Mouse (Mus musculus) limb, embryonic 13.5 days (tissue): Measurements from ENCODE around the gene Bcl6b. TPM values are rescaled to one million over a fixed set of nuclear protein-coding genes. Genes with fewer than 3 reads are reported as not detected.

ENCODE experiments used
- ATAC-seq: fragments of 200-750 bp; cut with Nextera tagmentation; 2 replicates; pipeline ENCODE4 v1.8.0; 2017; ENCODE audit warnings: low read depth, moderate number of reproducible peaks, moderate TSS enrichment; ENCODE audit not compliant: low FRiP score
- H3K27ac ChIP-seq: fragments of 300-500 bp; sonication (generic); 2 replicates; pipeline ENCODE4 v1.5.1; 2015; ENCODE audit warnings: inconsistent platforms, mild to moderate bottlenecking, moderate library complexity
- H3K27me3 ChIP-seq: fragments of 300-500 bp; sonication (generic); 2 replicates; pipeline ENCODE4 v1.6.1; 2015; ENCODE audit warnings: mild to moderate bottlenecking, inconsistent platforms
- H3K36me3 ChIP-seq: fragments of 300-500 bp; sonication (generic); 2 replicates; pipeline ENCODE4 v1.6.1; 2015; ENCODE audit warnings: inconsistent platforms, mild to moderate bottlenecking, moderate library complexity
- H3K4me1 ChIP-seq: fragments of 300-500 bp; sonication (generic); 2 replicates; pipeline ENCODE4 v1.6.1; 2015; ENCODE audit warnings: inconsistent platforms
- H3K4me2 ChIP-seq: fragments of 300-500 bp; sonication (generic); replicated peaks from 2 replicates; pipeline ENCODE4 v1.6.1; 2015; ENCODE audit warnings: inconsistent platforms, mild to moderate bottlenecking, moderate library complexity
- H3K4me3 ChIP-seq: fragments of 300-500 bp; sonication (generic); 2 replicates; pipeline ENCODE4 v1.5.1; 2015; ENCODE audit warnings: moderate library complexity, mild to moderate bottlenecking, inconsistent platforms
- H3K9ac ChIP-seq: fragments of 300-500 bp; sonication (generic); 2 replicates; pipeline ENCODE4 v1.6.1; 2015; ENCODE audit warnings: mild to moderate bottlenecking, inconsistent platforms
- H3K9me3 ChIP-seq: fragments of 300-500 bp; sonication (generic); 2 replicates; pipeline ENCODE4 v1.6.1; 2016; ENCODE audit warnings: inconsistent platforms
- WGBS: fragments of 180-500 bp; shearing (Covaris S2); methylation state at CpG from one replicate; pipeline ENCODE4 v1.1.7; 2015; 5-methylcytosine and 5-hydroxymethylcytosine counted together
- polyA plus RNA-seq: library from polyadenylated mRNA; unstranded; fragments of >200 nt; fragmentation: Nextera tagmentation; extraction: Ambion mirVana; gene quantifications from 2 replicates; pipeline ENCODE4 v1.2.1, GENCODE M21; 2015

The Bcl6b gene
- polyA plus RNA-seq, 1 experiment from 2014 or later: 10.3 TPM

DNA sequence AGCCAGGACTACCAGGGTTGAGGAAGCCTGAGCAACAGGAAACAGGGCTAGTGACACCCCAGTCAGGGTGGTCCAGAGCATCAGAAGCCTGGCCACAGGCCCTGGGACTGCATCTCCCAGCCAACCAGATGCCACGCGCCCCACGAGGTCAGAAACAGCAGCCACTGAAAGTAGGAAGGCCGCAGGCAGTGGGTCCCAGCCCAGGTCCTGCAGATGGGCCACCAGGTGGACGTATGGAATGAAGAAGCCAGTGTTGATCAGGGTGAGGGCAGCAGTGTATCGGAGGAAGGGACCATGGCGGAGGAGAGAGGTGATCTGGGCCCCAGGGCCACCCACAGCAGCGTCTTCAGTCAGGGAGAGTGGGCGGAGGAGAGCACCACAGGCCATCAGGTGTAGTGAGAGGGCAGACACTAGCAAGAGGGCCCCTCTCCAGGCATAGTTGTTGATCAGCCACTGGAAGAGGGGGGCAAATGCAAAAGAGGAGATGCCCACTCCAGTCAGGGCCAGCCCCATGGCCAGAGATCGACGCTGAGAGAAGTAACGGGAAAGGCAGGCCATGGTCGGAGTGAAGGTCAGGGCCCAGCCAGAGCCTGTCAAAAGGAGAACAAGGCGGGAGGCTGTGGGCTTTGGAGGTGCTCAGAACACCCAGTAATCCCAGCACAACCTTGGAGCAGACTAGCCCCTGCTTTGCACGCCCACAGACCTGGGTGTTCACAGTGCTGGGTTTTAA, 10.7 kb downstream of the Bcl6b start:
- Histone ChIP-seq H3K4me2 (peak overlapping the region; percentile 85), H3K27me3 (peaks cover 49% of the 10 kb centered on the region), H3K4me3 (no peak overlapping the region), H3K9ac (no peak overlapping the region), H3K27ac (no peak overlapping the region), H3K9me3 (no peaks in the 10 kb centered on the region), H3K4me1 (peaks cover 50% of the 10 kb centered on the region), H3K36me3 (no peaks in the 10 kb centered on the region)
- WGBS: 90% methylated on average over 15 of the region's 15 CpGs
- ATAC-seq: no peak

DNA sequence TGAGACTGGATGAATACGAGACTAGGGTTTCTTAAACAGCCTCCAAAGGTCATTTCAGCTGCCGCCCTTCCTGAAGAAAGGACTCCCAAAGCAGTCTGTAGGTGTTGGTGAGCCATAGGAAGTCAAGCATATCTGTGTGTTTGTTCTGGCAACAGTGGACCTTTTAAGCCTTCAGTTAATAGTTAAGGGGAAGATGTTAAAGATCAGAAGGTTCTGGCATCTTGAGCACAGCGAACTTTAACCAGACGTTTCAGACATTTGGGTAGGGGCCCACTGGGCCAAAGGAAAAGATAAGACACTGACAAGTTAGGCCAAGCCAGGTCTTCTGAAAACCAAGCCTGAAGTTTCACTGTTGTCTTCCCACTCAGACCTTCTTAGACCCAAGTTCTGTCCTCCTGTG, 11.6 kb downstream of the Bcl6b start:
- H3K27me3 ChIP-seq: peaks cover 52% of the 10 kb centered on the region
- no peak overlapping the region for H3K9ac ChIP-seq
- no peaks in the 10 kb centered on the region for H3K36me3 ChIP-seq
- no peaks in the 10 kb centered on the region for H3K9me3 ChIP-seq
- H3K4me2 ChIP-seq: no peak overlapping the region
- WGBS: 86% methylated on average over 4 of the region's 4 CpGs
- H3K4me3 ChIP-seq: no peak overlapping the region
- peaks cover 55% of the 10 kb centered on the region for H3K4me1 ChIP-seq
- no peak for ATAC-seq
- H3K27ac ChIP-seq: no peak overlapping the region

DNA sequence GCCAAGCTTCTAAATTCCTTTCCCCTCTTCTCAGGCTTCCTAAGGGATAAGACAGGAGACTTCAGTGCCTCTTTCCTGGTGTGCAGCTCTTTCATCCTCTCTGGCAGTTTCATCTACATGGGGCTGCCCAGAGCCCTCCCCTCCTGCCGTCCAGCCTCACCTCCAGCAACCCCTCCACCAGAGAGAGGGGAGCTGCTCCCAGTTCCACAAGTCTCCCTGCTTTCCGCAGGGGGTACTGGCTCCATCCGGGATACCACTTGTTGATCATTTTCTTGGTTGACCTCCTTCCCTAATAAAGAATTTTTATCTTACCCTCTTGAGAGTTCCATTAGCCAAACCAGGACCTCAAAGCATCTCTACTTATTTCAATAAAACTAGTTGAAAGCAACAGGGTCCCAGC, 13.5 kb downstream of the Bcl6b start:
- ATAC-seq: no peak
- Histone ChIP-seq H3K36me3 (no peaks in the 10 kb centered on the region), H3K27ac (no peak overlapping the region), H3K9me3 (no peaks in the 10 kb centered on the region), H3K4me3 (no peak overlapping the region), H3K4me1 (peaks cover 44% of the 10 kb centered on the region), H3K4me2 (no peak overlapping the region), H3K27me3 (peaks cover 60% of the 10 kb centered on the region), H3K9ac (no peak overlapping the region)
- WGBS: 58% methylated on average over 3 of the region's 3 CpGs

DNA sequence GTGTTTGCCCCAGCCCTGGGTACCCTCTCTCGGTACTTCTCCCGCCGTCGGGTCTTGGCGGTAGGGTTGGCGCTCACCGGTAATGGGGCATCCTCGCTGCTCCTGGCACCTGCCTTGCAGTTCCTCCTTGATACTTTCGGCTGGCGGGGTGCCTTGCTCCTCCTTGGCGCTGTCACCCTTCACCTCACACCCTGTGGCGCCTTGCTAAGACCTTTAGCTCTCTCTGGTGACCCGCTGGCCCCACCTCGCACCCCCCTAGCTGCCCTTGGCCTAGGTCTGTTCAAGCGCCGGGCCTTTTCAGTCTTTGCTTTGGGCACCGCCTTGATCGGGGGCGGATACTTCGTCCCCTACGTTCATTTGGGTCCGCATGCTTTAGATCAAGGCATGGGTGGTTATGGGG, 14.3 kb downstream of the Bcl6b start:
- Histone ChIP-seq H3K27me3 (peaks cover 64% of the 10 kb centered on the region), H3K4me2 (peak overlapping the region; percentile 71; the same call in 1 of the 2 replicates)
- ATAC-seq: no peak

DNA sequence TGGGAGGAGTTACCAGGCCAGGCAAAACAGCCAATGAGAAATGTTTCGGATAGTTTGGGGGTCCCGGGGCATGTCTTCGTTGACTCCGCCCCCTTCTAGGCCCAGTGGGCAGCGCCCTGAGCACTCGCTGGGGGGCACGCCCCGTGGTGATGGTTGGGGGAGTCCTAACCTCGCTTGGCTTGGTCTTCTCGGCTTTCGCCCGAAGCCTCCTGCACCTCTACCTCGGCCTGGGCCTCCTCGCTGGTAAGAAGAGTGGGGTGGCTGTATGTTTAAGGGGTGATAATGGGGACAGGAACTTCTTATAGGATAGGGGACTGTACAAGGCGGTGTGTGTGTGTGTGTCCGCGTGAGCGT, 14.8 kb downstream of the Bcl6b start:
- peaks cover 37% of the 10 kb centered on the region for H3K4me1 ChIP-seq
- H3K9ac ChIP-seq: peak overlapping the region; percentile 62; the same call in 1 of the 2 replicates
- H3K4me3 ChIP-seq: peak overlapping the region; percentile 41
- peak; percentile 18; the same call in 1 of the 2 replicates for ATAC-seq
- 3% methylated on average over 18 of the region's 18 CpGs for WGBS
- no peaks in the 10 kb centered on the region for H3K36me3 ChIP-seq
- no peak overlapping the region for H3K27ac ChIP-seq
- peak overlapping the region; percentile 71 for H3K4me2 ChIP-seq
- peaks cover 64% of the 10 kb centered on the region for H3K27me3 ChIP-seq
- H3K9me3 ChIP-seq: no peaks in the 10 kb centered on the region

More for the DNA sequence above, 14.3 kb downstream of the Bcl6b start:
- Histone ChIP-seq H3K9ac (no peak overlapping the region), H3K9me3 (no peaks in the 10 kb centered on the region), H3K36me3 (no peaks in the 10 kb centered on the region), H3K4me3 (peak overlapping the region; percentile 41), H3K27ac (no peak overlapping the region), H3K4me1 (peaks cover 41% of the 10 kb centered on the region)
- 10% methylated on average over 22 of the region's 22 CpGs for WGBS

DNA sequence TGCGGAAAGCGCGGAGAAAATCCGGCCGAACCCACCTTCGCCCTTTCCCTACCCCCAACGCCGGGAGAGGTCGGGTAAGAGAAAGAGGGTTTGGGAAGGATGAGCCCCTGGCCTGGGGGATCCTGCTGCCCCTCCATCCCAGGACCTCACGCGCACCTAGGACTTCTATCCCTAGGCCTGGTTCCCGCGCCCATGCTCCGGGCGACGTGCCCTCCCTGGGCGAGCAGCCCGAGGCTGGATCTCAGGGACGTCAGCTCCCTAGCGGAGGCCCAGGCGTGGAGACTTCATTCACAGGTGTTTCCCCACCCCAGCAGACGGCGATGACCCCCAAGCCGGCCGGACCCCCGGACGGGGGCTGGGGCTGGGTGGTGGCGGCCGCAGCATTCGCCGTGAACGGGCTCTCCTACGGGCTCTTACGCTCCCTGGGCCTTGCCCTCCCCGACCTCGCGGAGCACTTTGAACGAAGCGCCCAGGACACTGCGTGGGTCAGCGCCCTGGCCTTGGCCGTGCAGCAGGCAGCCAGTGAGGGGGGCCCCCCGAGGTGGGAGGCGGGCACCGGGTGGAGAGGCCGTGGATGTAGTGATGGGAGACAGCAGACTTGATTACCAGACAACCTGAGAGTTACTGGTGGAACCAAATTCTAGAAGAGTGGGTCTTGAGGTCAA, 15.3 kb downstream of the Bcl6b start:
- Histone ChIP-seq H3K27me3 (peaks cover 64% of the 10 kb centered on the region), H3K4me1 (peaks cover 32% of the 10 kb centered on the region), H3K9ac (peak overlapping the region; percentile 62), H3K4me3 (peak overlapping the region; percentile 41), H3K4me2 (peak overlapping the region; percentile 71), H3K27ac (no peak overlapping the region), H3K9me3 (no peaks in the 10 kb centered on the region), H3K36me3 (no peaks in the 10 kb centered on the region)
- 0 out of 2 replicates have a peak, but pooled peaks have one; percentile 11 for ATAC-seq
- 2% methylated on average over 45 of the region's 46 CpGs for WGBS

DNA sequence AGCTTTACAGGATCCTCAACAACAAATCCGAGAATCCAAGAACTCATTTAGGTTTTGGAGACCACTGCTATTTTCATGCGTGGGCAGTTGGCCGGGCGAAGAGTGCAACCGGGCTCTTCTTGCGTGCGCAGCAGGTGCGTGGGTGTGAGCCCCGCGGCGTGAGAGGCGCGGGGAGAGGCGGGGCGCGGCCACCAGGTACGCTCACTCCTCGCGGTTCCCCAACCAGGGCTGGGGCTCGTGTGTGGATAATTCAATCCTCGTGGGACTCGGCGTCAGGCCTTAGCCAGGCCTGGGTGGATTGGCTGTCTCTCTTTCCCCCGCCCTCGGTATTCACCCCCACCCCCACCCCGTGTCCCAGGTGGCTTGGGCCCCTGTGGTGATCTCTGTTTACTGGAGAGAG, 15.9 kb downstream of the Bcl6b start:
- no peak for ATAC-seq
- Histone ChIP-seq H3K9me3 (no peaks in the 10 kb centered on the region), H3K9ac (peak overlapping the region; percentile 62), H3K4me1 (peaks cover 26% of the 10 kb centered on the region), H3K4me3 (peak overlapping the region; percentile 41), H3K4me2 (peak overlapping the region; percentile 71), H3K36me3 (no peaks in the 10 kb centered on the region), H3K27ac (no peak overlapping the region), H3K27me3 (peaks cover 64% of the 10 kb centered on the region)
- 8% methylated on average over 26 of the region's 26 CpGs for WGBS

DNA sequence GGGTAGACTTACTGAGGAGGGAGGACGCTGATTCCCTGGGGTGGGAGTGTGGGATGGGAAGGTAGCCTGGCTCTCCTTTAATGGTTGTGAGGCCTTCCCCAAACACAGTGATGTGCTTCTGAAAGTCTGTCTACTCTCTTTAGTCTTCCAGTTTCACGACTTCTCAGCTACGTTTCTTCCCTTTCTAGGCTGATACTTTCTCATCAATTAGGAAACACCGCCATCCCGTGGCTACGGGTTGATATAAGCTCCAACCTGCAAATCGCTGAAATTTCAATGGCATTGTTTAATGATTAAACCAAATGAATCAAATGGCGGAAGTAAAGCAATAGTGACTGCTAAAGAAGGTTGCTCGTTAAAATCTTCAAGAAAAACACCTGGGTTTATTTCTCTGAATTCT, 16.7 kb downstream of the Bcl6b start:
- H3K27me3 ChIP-seq: peaks cover 64% of the 10 kb centered on the region
- H3K27ac ChIP-seq: no peak overlapping the region
- no peaks in the 10 kb centered on the region for H3K9me3 ChIP-seq
- H3K36me3 ChIP-seq: no peaks in the 10 kb centered on the region
- peaks cover 24% of the 10 kb centered on the region for H3K4me1 ChIP-seq
- no peak overlapping the region for H3K4me3 ChIP-seq
- H3K4me2 ChIP-seq: no peak overlapping the region
- 10% methylated on average over 9 of the region's 9 CpGs for WGBS
- H3K9ac ChIP-seq: no peak overlapping the region
- ATAC-seq: no peak

DNA sequence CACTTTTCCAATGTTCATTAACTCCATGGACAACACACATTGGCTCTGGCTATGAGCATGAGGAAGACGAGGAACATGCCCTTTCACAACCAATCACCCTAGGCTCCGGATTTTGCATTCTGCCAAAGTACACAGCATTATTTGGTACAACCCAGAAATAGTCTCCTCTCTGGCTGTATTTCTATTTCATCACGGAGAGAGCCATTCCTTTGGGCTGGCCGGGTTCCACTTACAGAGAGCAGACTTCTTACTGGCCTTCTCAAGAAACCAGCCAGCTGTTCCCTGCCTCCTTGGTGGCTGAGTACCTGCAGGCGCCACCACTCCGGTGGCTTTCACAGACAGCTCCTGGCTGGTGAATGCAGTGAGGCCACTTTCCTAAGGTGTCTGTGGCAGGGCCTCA, 17.2 kb downstream of the Bcl6b start, which contains the start of gene Slc16a11:
Gene Slc16a11 (plus strand): TSS at position 330 of the 400 bp plus-strand sequence.
- WGBS: 61% methylated on average over 6 of the region's 6 CpGs
- H3K9me3 ChIP-seq: no peaks in the 10 kb centered on the region
- H3K27me3 ChIP-seq: peaks cover 61% of the 10 kb centered on the region
- H3K27ac ChIP-seq: no peak within 1 kb of the TSS
- no peak within 1 kb of the TSS for H3K9ac ChIP-seq
- no peaks in the 10 kb centered on the region for H3K36me3 ChIP-seq
- H3K4me3 ChIP-seq: peak within 1 kb of the TSS; percentile 41
- ATAC-seq: no peak
- peak within 1 kb of the TSS; percentile 71 for H3K4me2 ChIP-seq
- H3K4me1 ChIP-seq: peaks cover 24% of the 10 kb centered on the region

DNA sequence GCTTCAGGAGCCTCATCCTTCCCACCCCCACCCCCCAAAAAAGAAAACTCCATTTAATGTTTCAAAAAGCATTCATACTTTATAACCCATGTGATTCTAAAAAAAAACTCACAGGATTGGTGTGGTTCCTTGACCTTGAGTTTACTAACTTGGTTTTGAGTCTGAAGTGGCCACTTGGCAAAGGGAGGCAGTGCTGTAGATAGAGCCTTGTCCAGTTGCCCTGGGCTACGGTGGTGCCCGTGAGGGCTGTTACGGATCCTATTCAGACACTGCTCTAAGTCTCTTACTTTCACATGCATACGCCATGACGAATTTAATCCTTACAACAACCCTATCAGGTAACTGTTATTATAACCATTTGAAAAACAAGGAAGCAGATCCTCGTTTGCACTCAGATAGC, 17.6 kb downstream of the Bcl6b start:
- Histone ChIP-seq H3K4me3 (no peak overlapping the region), H3K27me3 (peaks cover 56% of the 10 kb centered on the region), H3K27ac (no peak overlapping the region), H3K36me3 (no peaks in the 10 kb centered on the region), H3K4me1 (peaks cover 24% of the 10 kb centered on the region), H3K4me2 (no peak overlapping the region), H3K9ac (no peak overlapping the region), H3K9me3 (no peaks in the 10 kb centered on the region)
- ATAC-seq: no peak
- 80% methylated on average over 6 of the region's 6 CpGs for WGBS

DNA sequence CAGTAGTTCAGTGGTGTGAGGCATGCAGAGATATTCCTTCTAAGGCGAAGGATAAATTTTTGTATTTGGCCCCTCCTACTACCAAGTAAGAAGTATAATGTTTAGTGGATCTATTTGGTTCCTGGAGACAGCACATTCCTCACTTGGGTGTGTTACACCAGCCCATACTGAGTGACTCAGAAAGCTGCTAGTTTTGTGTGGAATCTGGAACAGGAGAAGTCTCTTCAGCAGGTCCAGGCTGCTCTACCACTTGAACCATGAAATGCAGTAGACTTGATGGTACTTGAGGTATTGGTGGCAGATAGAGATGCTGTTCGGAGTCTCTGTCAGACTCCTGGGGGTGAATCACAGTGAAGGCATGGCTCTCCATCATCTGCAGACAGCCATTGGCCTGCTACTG, 18.9 kb downstream of the Bcl6b start:
- Histone ChIP-seq H3K27ac (no peak overlapping the region), H3K4me2 (no peak overlapping the region), H3K27me3 (peaks cover 43% of the 10 kb centered on the region), H3K9ac (no peak overlapping the region), H3K4me3 (no peak overlapping the region), H3K9me3 (no peaks in the 10 kb centered on the region), H3K36me3 (no peaks in the 10 kb centered on the region), H3K4me1 (peaks cover 23% of the 10 kb centered on the region)
- WGBS: 84% methylated on average over 2 of the region's 2 CpGs
- no peak for ATAC-seq

DNA sequence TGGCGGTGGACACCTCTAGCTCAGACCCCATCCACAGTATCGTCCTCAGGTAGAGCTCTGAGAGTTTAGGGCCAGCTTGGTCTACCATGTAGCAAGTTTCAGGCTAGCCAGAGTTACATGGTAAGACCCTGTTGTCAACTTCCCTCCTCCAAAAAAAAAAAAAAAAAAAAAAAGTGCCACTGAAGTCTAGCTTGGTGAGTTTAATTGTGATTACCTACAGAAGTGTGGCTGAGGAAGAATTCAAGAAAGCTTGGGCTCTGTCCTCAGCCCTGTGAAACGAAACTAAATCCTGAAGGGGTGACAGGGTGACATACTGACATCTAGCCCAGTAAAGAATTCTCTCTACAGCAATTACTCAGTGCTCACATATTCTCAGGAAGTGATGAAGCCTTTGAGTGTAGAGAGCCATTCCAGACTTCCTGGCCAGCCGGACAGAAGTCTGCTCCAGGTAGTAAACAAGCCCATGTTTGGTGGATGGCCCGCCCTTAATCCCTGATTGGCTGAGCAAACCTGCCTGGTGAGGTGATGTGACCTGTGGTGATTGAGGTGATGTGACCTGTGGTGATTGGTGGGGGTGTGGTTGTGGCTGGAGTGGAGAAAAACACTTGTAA, 20.7 kb downstream of the Bcl6b start:
- no peak overlapping the region for H3K9ac ChIP-seq
- H3K4me1 ChIP-seq: peaks cover 5% of the 10 kb centered on the region
- H3K27ac ChIP-seq: no peak overlapping the region
- no peaks in the 10 kb centered on the region for H3K9me3 ChIP-seq
- 67% methylated on average over 5 of the region's 5 CpGs for WGBS
- no peak for ATAC-seq
- no peak overlapping the region for H3K4me2 ChIP-seq
- no peaks in the 10 kb centered on the region for H3K36me3 ChIP-seq
- no peak overlapping the region for H3K4me3 ChIP-seq
- H3K27me3 ChIP-seq: peaks cover 25% of the 10 kb centered on the region
